Mouse (Mus musculus) bone marrow, adult 2 months (tissue): Measurements from ENCODE around the gene Foxj1.

Experiments
- CTCF ChIP-seq: fragments of 200-500 bp; IDR thresholded peaks from 2 replicates; pipeline ENCODE4 v1.5.1; 2011; ENCODE audit warnings: low read length, control low read depth; ENCODE audit not compliant: control insufficient read depth, insufficient read depth
- POLR2A ChIP-seq: fragments of 200-500 bp; IDR thresholded peaks from 2 replicates; pipeline ENCODE4 v1.6.1; 2011; ENCODE audit warnings: low read depth, mild to moderate bottlenecking, control low read depth, low read length, borderline replicate concordance; ENCODE audit not compliant: control insufficient read depth

DNA sequence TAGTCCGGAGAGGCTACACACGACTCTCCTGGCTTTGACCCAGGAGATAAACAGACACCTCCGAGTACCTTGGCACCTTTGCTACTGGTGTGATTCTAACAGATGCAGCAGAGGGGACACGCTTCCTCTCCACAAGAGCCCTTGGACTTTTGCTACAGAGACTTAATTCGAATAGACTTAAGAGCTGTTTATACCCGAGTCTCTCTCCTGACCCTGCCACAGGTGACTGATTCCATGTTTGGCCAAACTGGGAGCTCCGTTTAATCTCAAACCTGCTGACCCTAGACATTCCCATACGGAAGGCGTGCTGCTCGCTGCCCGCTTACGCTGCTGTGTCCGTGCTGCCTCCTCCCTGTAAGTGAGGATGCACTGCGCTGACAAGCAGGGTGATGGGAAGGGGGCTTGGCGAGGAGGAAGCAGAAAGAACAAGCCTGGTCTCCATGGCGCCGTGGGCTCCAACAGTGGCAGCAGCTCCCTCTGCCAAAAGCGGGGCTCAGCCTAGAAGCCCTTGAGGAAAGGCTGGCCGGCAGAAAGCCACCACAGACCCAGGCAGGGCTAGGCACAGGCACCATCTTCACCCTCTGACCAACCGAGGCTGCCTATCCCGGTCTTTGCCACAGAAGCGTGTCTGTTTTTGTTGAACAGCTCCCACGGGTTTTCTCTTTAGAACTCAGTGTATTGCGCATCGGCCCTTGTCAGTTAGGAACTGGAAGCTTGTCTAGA, 7.0 kb upstream of the Foxj1 start:
- TF ChIP-seq CTCF: no peak
- TF ChIP-seq POLR2A: no peak
